Mouse (Mus musculus) retina, embryonic 14.5 days (tissue): ENCODE results near the gene Polr3h.
"Not testable (repeated sequence)": the region's sequence is repeated elsewhere in the genome, so short reads cannot be mapped to it uniquely, and the experiment has no call there.

ENCODE experiments used
- DNase-seq: peaks from one replicate; pipeline ENCODE4 v3.0.0-alpha.2; 2015; ENCODE audit warnings: low spot score

Polr3h gene

GRCm38 (mm10) chr15:81917621-81918463, 8.2 kb downstream of the Polr3h start:
- DNase-seq = peak; percentile 80

GRCm38 (mm10) chr15:81917201-81917600, 8.8 kb downstream of the Polr3h start:
- no peak for DNase-seq

DNA sequence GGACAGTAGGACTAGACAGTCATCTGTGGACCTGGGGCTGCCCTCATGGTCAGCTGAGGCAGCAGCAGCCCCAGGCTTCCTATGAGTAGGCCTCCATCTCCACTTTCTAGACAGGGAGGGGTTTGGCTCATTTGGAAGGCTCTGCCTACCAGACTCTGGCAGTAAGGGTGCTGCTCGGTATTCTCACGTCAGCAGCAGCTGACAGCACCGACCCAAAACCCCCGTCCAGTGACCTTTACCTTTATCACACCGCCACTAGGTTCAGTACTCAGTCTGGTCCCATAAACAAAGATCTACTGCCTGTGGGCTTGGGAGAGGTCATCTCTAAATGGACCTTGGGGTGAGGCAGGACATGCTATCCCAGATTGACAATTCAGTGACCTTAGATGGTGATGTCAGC, 10.4 kb downstream of the Polr3h start:
- DNase-seq = no peak

DNA sequence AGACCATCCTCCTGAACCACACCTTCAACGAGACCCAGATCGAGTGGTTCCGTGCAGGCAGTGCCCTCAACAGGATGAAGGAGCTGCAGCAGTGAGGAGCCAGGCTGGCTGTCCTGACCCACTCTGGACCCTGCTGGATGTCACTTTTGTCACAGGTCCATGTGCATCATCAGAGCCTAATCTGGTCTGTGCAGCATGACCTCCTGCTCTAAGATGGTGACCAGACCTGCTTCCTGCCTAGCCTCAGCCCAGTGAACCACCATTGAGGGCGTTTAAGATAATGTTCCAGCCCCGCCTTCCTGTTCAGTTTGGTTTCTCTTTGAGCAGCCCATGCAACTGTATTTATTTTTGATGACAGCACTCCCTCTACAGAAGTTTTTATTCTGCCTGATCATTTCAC, 11.4 kb downstream of the Polr3h start:
- no peak for DNase-seq

DNA sequence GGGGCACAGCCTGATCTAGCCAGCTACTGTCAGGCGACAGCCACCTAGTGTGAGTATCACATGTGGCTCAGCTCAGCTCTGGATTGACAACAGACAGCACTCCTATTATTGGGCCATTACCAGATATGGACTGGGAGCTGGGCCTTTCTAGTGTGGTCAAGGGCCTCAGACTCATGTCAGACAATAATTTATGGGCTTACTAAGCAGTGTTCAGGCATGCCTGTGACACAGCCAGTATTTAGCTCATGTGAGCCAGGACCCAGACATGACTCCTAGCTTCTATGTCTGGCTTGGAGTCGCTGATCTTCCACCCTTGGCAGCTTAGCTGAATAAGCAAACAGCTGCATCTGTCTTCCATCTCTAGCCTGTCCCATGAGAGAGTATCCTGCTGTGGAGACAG, 13.5 kb downstream of the Polr3h start:
- no peak for DNase-seq

GRCm38 (mm10) chr15:81908767-81909166, 17.3 kb downstream of the Polr3h start:
- not testable (repeated sequence) for DNase-seq

DNA sequence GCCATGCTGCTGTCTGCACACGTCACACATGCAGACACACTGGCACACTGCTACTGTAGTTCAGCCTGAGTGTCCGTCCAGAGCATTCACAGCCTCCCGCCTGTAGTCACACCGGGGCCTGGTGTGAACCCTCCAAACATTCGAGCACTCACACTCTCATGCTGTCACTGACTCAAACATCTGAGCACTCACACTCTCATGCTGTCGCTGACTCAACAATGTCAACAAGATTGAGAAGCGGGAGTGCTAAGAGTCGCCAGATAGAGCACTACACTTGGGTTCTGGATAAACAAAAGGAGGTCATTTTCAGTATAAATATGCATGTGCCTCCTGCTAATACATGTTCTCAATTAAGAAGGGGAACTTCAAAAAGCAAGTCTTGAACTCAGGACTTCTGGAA, 18.1 kb downstream of the Polr3h start:
- no peak for DNase-seq

GRCm38 (mm10) chr15:81904939-81905338, 21.1 kb downstream of the Polr3h start:
- peak; percentile 83 for DNase-seq

DNA sequence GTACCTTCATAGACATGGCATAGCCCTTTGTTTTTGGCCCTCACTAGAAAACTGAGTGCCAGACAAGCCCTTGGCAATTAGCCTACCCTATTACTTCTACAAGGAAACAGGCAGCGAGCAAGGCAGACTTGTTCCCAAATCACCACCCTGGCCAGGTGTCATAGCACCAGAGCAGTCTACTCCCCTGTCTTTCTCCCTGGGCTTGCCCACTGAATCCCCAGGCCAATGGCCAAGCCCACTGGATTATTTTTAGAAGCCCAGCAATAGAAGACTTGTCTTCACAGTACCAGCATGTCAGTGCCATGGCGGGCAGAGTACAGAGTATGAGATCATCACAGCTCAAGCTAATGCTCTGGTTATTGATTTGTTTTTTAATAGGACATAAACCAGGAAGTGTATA, 27.3 kb downstream of the Polr3h start:
- DNase-seq = no peak

GRCm38 (mm10) chr15:81897607-81898285, 28.3 kb downstream of the Polr3h start:
- no peak for DNase-seq

DNA sequence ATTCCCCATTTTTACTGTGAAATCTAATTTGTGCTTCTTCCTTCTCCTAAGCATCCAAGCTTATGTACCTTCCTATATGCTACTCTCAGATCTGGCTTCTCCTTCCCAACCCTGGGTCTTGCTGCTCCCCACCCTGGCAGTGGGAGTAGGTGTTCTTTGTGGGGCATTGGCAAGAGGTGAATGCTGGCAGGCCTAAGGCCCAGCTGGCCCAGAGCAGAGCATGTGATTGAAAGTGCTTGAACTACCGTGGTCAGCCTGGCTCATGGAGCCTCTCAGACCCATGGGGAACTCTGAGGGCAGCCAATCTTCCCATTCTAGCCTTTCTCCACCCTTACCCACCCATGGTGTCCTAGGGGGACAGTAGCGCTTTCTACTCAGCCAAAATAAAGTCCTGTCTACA, 29.6 kb downstream of the Polr3h start:
- no peak for DNase-seq

DNA sequence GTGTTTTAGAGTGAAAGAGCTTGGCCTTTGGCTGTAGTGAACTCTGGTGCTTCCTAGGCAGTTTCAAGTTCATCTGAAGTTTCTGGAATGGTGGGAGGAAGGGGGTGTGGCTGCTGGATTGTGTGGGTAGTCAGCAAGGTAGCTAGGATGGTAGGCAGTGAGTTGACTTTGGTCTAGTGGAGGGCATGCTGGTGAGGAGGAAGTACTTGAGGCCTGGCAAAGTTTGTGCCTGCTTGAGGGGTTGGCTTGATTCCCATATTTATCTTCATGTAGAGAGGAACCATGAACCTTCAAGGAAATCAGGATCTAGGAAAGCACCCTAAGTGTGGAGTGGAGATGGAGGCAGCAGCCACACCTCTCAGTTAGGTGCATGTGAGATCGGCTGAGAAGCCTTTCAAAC, 32.0 kb downstream of the Polr3h start:
- no peak for DNase-seq

GRCm38 (mm10) chr15:81891822-81892580, 34.0 kb downstream of the Polr3h start:
- no peak for DNase-seq

- DNase-seq = no peak
These were observed 34.8 kb downstream of the Polr3h start for GRCm38 (mm10) chr15:81891140-81891802.

- no peak for DNase-seq
These were observed 36.9 kb downstream of the Polr3h start for GRCm38 (mm10) chr15:81889175-81889574.

DNA sequence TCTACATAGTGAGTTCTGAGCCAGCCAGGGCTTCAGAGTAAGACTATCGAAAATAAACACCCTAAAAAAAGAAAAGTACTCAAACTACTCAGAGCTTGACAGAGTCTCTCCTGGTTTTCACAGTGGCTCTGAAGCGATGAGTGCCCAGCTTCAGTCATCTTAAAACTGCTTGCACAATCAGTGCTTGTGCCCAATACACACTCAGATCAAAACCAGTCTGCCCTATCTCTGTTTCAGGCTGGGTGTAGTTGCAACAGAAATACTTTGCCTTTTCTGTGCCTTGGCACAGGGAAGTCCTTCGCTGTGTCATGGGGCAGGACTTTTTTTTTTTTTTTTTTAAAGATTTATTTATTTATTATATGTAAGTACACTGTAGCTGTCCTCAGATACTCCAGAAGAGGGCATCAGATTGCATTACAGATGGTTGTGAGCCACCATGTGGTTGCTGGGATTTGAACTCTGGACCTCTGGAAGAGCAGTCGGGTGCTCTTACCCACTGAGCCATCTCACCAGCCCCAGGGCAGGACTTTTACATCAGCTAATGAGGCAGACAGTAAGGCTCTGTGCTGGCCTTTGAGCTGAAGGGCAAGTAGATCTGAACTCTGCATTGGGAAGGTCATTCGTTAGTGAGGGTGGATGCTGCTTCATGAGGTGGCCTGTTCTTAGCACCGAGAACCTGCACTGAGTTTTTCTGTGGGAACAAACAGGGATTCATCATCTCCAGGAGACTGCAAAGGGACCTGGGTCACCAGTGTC, 39.1 kb downstream of the Polr3h start:
- DNase-seq = no peak

DNA sequence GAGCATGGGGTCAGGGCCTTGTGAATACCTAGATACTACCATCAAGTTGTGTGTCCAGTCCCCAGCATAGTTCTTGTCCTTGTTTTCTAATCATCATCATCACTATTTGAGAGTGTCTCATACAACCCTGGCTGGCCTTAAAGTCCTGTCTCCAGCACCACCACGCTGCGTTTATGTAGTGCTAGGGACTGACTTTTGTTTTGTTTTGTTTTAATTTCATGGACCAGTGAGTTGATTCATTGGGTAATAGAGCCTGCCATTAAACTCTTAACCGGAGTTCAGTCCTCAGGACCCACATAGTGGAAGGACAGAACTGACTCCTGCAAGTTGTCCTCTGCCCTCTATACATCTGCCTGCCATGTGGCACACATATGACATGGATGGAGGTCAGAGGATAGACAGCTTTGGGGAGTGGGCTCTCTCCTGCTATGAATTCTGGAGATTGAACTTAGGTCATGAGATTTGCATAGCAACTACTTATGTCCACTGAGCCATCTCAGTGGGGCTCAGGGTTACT, 40.6 kb downstream of the Polr3h start:
- no peak for DNase-seq

DNA sequence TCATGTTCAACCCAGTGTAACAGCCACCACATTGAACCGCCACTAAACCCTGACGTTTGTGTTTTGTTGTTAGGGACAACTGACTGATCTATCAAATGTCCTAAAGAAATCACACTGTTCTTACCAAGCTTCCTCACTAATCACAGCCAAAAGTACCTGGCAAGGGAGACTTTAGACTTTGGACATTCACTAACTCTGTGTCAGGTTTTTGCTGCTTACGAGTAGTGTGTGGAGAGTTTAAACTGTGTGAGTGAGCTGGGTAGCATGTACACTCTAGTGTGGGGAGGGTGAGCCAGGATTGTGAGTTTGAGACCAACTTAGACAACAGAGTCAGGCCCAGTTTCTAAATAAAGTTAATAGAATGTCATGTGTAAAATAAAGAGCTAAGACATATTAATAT, 43.7 kb downstream of the Polr3h start:
- DNase-seq = no peak

DNA sequence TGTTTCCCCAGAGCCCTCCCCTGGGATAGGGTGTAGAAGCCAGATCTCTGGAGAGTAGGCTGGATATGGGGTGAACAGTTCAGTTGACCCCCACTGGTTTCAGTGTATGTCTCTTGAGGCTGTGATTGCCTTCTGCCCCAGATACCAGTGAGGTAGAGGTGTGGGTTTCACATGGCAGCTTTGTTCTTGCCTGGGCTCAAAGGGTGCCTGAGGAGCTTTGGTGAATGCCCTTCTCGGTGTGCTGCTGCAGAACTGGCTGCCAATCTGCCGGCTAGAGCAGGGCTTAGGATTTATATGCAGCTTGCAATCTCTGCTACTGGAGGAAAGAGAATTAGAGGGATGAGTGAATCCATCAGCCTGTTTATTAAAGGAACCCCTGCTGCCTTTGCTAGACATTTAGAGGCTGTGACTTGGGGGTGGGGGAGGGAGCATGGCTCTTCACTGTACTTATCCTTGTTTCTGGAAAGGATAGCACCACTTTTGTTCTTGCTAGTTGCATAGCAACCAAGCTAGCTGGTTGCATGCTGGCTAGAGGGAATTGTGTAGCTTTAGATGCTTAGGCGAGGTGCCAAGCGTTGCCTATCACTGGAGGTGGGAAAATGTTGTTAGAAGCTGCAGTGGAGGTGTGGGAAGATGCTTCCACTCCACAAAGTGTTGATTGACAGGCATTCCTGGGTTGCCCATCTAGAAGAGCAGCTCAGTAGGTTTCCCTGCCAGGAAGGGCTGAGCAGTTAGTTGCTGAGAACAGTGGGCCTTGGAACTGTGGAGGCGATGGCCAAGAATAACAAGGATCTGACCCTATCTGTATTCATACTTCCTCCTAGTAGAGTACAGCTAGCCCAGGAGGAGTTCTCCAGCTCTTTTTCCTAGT, 46.3 kb downstream of the Polr3h start:
- DNase-seq = peak; percentile 10
